Mouse (Mus musculus) kidney, adult 2 months (tissue): Measurements from ENCODE around the gene Slc37a3. TPM values are rescaled to one million over a fixed set of nuclear protein-coding genes. Genes with fewer than 3 reads are reported as not detected.

Experiments
- DNase-seq: peaks from one replicate; pipeline ENCODE4 v3.0.0; 2021
- H3K27ac ChIP-seq: fragments of 200-500 bp; 2 replicates; pipeline ENCODE4 v1.5.1; 2012; ENCODE audit warnings: low read depth, low read length, control low read depth, inconsistent platforms; ENCODE audit not compliant: insufficient read depth
- H3K27me3 ChIP-seq: fragments of 200-500 bp; replicated peaks from 2 replicates; pipeline ENCODE4 v1.6.1; 2012; ENCODE audit warnings: mild to moderate bottlenecking, moderate library complexity, low read length, inconsistent platforms; ENCODE audit not compliant: control insufficient read depth, insufficient read depth
- H3K36me3 ChIP-seq: fragments of 200-500 bp; 2 replicates; pipeline ENCODE4 v1.6.1; 2012; ENCODE audit warnings: mild to moderate bottlenecking, moderate library complexity, low read length, inconsistent platforms; ENCODE audit not compliant: control insufficient read depth, insufficient read depth
- H3K4me1 ChIP-seq: fragments of 200-500 bp; 2 replicates; pipeline ENCODE4 v1.6.1; 2011; ENCODE audit warnings: low read length; ENCODE audit not compliant: control insufficient read depth, insufficient read depth
- H3K4me3 ChIP-seq: fragments of 200-500 bp; 2 replicates; pipeline ENCODE4 v1.5.1; 2011; ENCODE audit warnings: mild to moderate bottlenecking, low read depth, low read length, control low read depth; ENCODE audit not compliant: insufficient read depth
- CTCF ChIP-seq: fragments of 200-500 bp; conservative IDR thresholded peaks from 2 replicates; pipeline ENCODE4 v1.5.1; 2011; ENCODE audit warnings: low read depth, mild to moderate bottlenecking, control low read depth, low read length, moderate library complexity, mixed read lengths; ENCODE audit not compliant: insufficient read depth, insufficient read length
- POLR2A ChIP-seq: fragments of 200-500 bp; IDR thresholded peaks from one replicate; pipeline ENCODE4 v1.6.1; 2011; ENCODE audit warnings: low read depth, low read length, control low read depth
- WGBS: fragments of 180-500 bp; shearing (Covaris S2); methylation state at CpG from one replicate; pipeline ENCODE4 v1.1.7; 2018; 5-methylcytosine and 5-hydroxymethylcytosine counted together
- polyA plus RNA-seq: library from polyadenylated mRNA; depleted of rRNA; stranded (reverse); fragments of >200 nt; gene quantifications from 2 replicates; pipeline ENCODE4 v1.2.3, GENCODE M21; 2012

Gene Slc37a3
- polyA plus RNA-seq, 1 experiment: 28.7 TPM

DNA sequence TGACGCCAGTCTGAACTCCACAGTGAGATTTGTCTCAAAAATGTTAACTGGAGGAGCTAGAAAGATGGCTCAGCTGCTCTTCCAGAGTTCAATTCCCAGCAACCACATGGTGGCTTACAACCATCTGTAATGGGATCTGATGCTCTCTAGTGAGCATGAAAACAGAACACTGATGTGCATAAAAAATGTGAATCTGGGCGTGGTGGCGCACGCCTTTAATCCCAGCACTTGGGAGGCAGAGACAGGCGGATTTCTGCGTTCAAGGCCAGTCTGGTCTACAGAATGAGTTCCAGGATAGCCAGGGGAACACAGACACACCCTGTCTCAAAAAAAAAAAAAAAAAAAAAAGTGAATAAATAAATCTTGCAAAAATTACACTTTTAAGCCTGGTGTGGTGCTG, 19.6 kb upstream of the Slc37a3 start:
- Histone ChIP-seq H3K27ac (no peak overlapping the region), H3K4me1 (no peaks in the 10 kb centered on the region), H3K4me3 (no peak overlapping the region), H3K27me3 (no peaks in the 10 kb centered on the region), H3K36me3 (no peaks in the 10 kb centered on the region)
- WGBS: 97% methylated on average over 6 of the region's 6 CpGs
- TF ChIP-seq POLR2A: no peak
- no peak for TF ChIP-seq CTCF
- DNase-seq: no peak

DNA sequence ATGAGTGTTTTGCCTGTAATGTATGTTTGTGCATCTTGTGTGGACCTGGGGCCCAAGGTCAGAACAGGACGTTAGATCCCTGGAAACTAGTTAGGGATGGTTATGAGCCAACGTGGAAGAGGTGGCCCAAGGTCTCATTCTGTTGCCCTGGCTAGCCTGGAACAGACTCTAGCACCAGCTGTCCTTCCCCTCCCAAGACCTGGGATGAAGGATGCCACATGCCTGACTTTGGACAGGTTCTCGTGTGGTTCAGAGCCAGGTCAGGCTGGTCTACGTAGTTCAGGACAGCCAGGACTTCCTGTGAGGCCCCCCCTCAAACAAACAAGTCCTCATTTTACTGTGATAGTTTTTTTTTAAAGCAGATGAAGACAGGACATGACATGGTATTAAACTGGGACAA, 18.4 kb upstream of the Slc37a3 start:
- H3K36me3 ChIP-seq: no peaks in the 10 kb centered on the region
- WGBS: 48% methylated on average over 4 of the region's 4 CpGs

DNA sequence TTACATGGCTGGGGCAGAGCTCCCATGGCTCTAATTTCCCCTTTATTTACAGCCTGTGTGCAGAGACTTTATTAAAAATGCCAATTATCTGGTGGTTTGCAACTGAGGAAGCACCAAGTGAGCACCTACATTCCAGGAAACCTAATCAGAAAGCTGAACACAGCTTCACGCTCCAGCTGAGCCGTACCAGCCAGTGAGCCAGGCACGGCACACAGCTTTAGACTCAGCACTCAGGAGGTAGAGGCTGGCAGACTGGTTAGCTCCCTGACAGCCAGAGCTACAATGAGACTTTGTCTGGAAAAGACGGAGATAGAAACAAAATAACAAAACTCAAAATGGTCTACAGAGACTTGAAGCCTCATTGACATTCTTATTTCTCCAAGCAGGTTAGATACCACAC, 18.0 kb upstream of the Slc37a3 start:
- TF ChIP-seq CTCF (no peak), POLR2A (no peak)
- DNase-seq: no peak
- H3K27ac ChIP-seq: no peak overlapping the region
- H3K36me3 ChIP-seq: no peaks in the 10 kb centered on the region
- H3K27me3 ChIP-seq: no peaks in the 10 kb centered on the region
- H3K4me3 ChIP-seq: no peak overlapping the region
- H3K4me1 ChIP-seq: no peaks in the 10 kb centered on the region
- WGBS: 59% methylated on average over 4 of the region's 4 CpGs

More for the DNA sequence above, 18.4 kb upstream of the Slc37a3 start:
- no peaks in the 10 kb centered on the region for H3K4me1 ChIP-seq
- no peak overlapping the region for H3K4me3 ChIP-seq
- H3K27ac ChIP-seq: no peak overlapping the region
- DNase-seq: no peak
- H3K27me3 ChIP-seq: no peaks in the 10 kb centered on the region
- no peak for TF ChIP-seq CTCF
- TF ChIP-seq POLR2A: no peak

DNA sequence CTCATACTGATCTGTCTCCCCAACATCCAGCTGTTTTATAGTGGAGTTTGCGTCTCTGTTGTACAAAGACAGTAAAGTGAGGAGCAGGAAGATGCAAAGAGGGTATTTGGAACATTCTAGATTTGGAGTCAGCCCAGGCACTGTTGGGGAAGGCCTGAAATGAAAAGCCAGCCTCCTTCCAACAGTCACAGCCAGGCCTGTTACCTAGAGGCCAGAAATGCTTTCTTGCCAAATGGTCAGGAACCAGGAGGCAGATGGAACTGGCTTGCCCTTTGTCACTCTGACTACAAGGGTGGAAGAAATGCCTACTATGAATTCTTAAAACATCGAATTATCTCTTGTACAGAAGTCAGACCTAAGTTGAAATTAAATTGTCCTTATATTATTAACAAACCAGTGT, 12.5 kb upstream of the Slc37a3 start:
- WGBS: 82% methylated on average over 2 of the region's 2 CpGs
- DNase-seq: no peak
- no peak for TF ChIP-seq CTCF
- TF ChIP-seq POLR2A: no peak

DNA sequence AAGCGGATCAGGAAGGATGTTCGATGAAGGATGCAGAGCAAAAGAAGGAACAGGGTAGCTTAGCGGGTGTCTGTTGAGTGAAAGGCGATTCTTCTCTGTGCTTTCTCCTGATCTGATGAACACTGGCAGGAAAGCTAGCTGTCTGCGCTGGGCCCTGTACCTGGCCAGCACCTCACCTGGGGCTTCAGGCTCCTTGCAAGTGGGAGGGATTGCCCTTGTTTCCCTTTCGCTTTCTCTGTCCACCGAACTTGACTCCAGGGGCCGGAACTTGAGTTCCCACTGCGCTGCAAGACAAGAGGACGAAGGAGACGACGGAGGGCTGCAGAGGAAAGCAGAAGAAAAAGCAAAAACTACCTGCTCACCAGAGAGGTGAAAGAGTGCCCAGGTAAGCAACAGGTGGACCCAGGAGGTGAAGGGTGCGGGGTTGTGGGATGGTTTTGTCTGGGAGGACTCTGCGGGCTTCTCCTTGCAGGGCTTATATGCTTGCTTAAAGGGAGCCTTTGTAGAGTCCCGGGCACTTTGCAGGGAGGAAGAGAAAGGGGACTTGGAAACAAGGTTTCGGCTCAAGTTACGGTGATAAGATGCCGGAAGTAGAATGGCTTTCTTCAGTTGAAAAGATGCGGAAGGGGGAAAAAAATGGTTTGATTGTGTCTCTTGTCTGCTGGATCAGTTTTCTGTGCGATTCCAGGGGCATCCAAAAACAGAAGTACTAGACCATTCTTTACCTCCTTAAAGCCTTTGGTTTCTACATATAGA, 3.8 kb upstream of the Slc37a3 start, which contains the start of gene Rab19:
Gene Rab19, plus strand, starts transcription at position 51 of the 756 bp plus-strand sequence.
- no peak for TF ChIP-seq CTCF
- no peak for TF ChIP-seq POLR2A
- DNase-seq: peak; percentile 58
- Histone ChIP-seq H3K36me3 (no peaks in the 10 kb centered on the region), H3K27ac (no peak within 1 kb of the TSS; the same call in 1 of the 2 replicates), H3K27me3 (no peaks in the 10 kb centered on the region), H3K4me1 (peaks cover 4% of the 10 kb centered on the region; the same call in 1 of the 2 replicates), H3K4me3 (peak within 1 kb of the TSS; percentile 63)
- 6% methylated on average over 20 of the region's 20 CpGs for WGBS

More for the DNA sequence above, 12.5 kb upstream of the Slc37a3 start:
- Histone ChIP-seq H3K36me3 (no peaks in the 10 kb centered on the region), H3K27me3 (no peaks in the 10 kb centered on the region), H3K27ac (no peak overlapping the region), H3K4me3 (no peak overlapping the region), H3K4me1 (no peaks in the 10 kb centered on the region)

DNA sequence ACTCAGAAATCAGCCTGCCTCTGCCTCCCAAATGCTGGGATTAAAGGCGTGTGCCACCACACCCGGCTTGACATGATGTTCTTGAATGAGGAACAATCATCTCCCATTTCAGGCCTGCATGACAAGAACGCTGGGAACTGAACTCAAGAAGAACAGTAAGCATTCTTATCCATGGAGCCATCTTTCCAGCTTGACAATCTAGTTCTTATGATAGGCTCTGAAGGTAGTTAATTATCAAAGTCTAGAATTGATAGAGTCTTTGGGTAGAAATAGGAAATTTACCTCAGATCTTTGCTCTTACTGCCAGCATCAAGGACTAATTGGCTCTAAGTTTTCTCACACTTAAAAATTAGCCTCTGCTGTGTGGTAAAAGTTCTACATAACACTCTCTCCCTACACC, 2.8 kb upstream of the Slc37a3 start:
- Histone ChIP-seq H3K36me3 (no peaks in the 10 kb centered on the region), H3K27ac (no peak overlapping the region), H3K27me3 (no peaks in the 10 kb centered on the region), H3K4me1 (peaks cover 9% of the 10 kb centered on the region; the same call in 1 of the 2 replicates), H3K4me3 (no peak overlapping the region)
- TF ChIP-seq POLR2A (no peak), CTCF (no peak)
- 94% methylated on average over 3 of the region's 3 CpGs for WGBS
- no peak for DNase-seq

DNA sequence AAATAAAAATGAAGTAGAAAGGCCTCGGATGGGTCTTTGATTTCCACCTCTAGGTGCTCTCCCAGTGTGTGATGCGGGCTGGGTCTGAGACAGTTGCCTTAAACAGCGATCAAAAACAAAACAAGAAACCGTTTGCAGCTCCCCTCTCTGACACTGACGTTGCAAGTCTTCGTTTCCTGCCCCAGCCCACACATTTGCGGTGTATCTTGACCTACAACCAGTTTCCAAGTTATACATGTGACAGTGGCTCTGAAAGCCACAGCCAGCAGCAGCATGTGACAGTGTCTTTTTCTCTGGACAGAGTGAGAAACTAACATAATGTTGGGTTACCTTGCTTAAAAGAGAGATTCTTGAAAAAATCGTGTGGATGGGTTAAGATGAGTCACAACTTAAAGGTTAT, 2.3 kb upstream of the Slc37a3 start:
- no peak for DNase-seq
- Histone ChIP-seq H3K27me3 (no peaks in the 10 kb centered on the region), H3K4me3 (no peak overlapping the region), H3K27ac (no peak overlapping the region), H3K36me3 (no peaks in the 10 kb centered on the region), H3K4me1 (peaks cover 9% of the 10 kb centered on the region; the same call in 1 of the 2 replicates)
- TF ChIP-seq POLR2A (no peak), CTCF (no peak)
- WGBS: 87% methylated on average over 8 of the region's 8 CpGs
